Mouse (Mus musculus) heart, adult 2 months (tissue): ENCODE measurements around the gene Ryr3. TPM values are rescaled to one million over a fixed set of nuclear protein-coding genes. Genes with fewer than 3 reads are reported as not detected.

Source experiments
- DNase-seq, 2 experiments: peaks; one replicate each; pipeline ENCODE4 v3.0.0; 2021
- H3K27ac ChIP-seq: fragments of 200-600 bp; 2 replicates; pipeline ENCODE4 v1.8.1; 2022
- H3K27me3 ChIP-seq: fragments of 200-500 bp; 2 replicates; pipeline ENCODE4 v1.6.1; 2012; ENCODE audit warnings: mild to moderate bottlenecking, low read length, inconsistent platforms, mixed read lengths; ENCODE audit not compliant: control insufficient read depth, insufficient read depth
- H3K36me3 ChIP-seq: fragments of 200-500 bp; 2 replicates; pipeline ENCODE4 v1.6.1; 2012; ENCODE audit warnings: low read length, inconsistent platforms; ENCODE audit not compliant: control insufficient read depth, insufficient read depth
- H3K4me1 ChIP-seq: fragments of 200-500 bp; 2 replicates; pipeline ENCODE4 v1.6.1; 2011; ENCODE audit warnings: low read length; ENCODE audit not compliant: control insufficient read depth, insufficient read depth
- H3K4me3 ChIP-seq: fragments of 200-600 bp; 2 replicates; pipeline ENCODE4 v1.8.1; 2022
- H3K79me2 ChIP-seq: fragments of 200-500 bp; replicated peaks from 2 replicates; pipeline ENCODE4 v1.6.1; 2012; ENCODE audit warnings: mild to moderate bottlenecking, inconsistent platforms, low read length, moderate library complexity, mixed read lengths; ENCODE audit not compliant: control insufficient read depth, insufficient read depth
- H3K9ac ChIP-seq: fragments of 200-500 bp; 2 replicates; pipeline ENCODE4 v1.6.1; 2012; ENCODE audit warnings: low read depth, mild to moderate bottlenecking, control low read depth, inconsistent platforms, low read length, mixed read lengths
- CTCF ChIP-seq: fragments of 200-600 bp; IDR thresholded peaks from 2 replicates; pipeline ENCODE4 v1.8.1; 2022; ENCODE audit warnings: antibody characterized with exemption, mild to moderate bottlenecking, moderate library complexity
- EP300 ChIP-seq: fragments of 200-500 bp; IDR thresholded peaks from 2 replicates; pipeline ENCODE4 v1.6.1; 2011; ENCODE audit warnings: low read depth, low read length, control low read depth; ENCODE audit not compliant: insufficient read depth
- POLR2A ChIP-seq: fragments of 200-500 bp; IDR thresholded peaks from 2 replicates; pipeline ENCODE4 v1.6.1; 2011; ENCODE audit warnings: mild to moderate bottlenecking, low read depth, low read length, control low read depth; ENCODE audit not compliant: insufficient read depth
- WGBS: fragments of 180-500 bp; shearing (Covaris S2); methylation state at CpG from one replicate; pipeline ENCODE4 v1.1.7; 2018; 5-methylcytosine and 5-hydroxymethylcytosine counted together
- intact Hi-C: fragments of 180-260 bp; cut with DNase I; formaldehyde crosslinking; loops from one replicate; pipeline ENCODE4 v1.15.1; 2025
- polyA plus RNA-seq: library from polyadenylated mRNA; depleted of rRNA; stranded (reverse); fragments of >200 nt; gene quantifications from 2 replicates; pipeline ENCODE4 v1.2.3, GENCODE M21; 2012
- total RNA-seq, 2 experiments: library from RNA; stranded (reverse); gene quantifications; 2 replicates each; pipeline ENCODE4 v1.2.3; 2021

Gene Ryr3
- total and polyA plus RNA-seq, 3 experiments: 0.93 to 1.1 (median 1.00) TPM

DNA sequence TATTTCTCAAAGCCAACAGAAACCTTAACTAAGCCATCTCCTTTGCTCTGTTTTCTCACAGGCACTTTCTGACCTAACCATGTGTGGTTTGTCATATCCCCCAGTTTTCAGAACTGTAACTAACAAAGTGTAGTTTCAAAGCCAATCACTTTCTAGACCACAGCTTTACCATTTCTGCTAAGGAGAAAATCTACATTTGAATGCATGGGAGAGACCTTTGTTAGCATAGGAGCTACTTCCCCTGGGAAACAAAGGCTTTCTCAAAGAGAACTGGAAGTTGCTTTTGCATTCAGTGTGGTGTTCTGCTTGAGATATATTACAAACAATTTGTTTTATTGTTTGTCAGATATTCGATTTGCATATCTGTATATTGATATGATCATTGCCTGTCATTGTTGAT is 285.1 kb downstream of the Ryr3 start:
- intact Hi-C loops: no loop called here
- Histone ChIP-seq H3K27ac (no peak overlapping the region), H3K27me3 (no peaks in the 10 kb centered on the region), H3K79me2 (no peaks in the 10 kb centered on the region), H3K9ac (no peak overlapping the region), H3K4me3 (no peak overlapping the region), H3K4me1 (no peaks in the 10 kb centered on the region), H3K36me3 (no peaks in the 10 kb centered on the region)
- no peak for DNase-seq
- TF ChIP-seq EP300 (no peak), CTCF (no peak), POLR2A (no peak)
- WGBS: 27% methylated on average over 1 of the region's 1 CpGs

- H3K27ac ChIP-seq: no peak overlapping the region
- intact Hi-C loops: no loop called here
Measured at GRCm38 (mm10) chr2:112913796-112914195, 303.1 kb downstream of the Ryr3 start.

GRCm38 (mm10) chr2:112912611-112913010 is 304.3 kb downstream of the Ryr3 start:
- H3K4me1 ChIP-seq: no peaks in the 10 kb centered on the region
- intact Hi-C loops: no loop called here
- no peak for DNase-seq
- H3K4me3 ChIP-seq: no peak overlapping the region
- TF ChIP-seq EP300 (no peak), CTCF (no peak), POLR2A (no peak)
- no peaks in the 10 kb centered on the region for H3K36me3 ChIP-seq
- no peaks in the 10 kb centered on the region for H3K27me3 ChIP-seq
- no peaks in the 10 kb centered on the region for H3K79me2 ChIP-seq
- no peak overlapping the region for H3K9ac ChIP-seq
- H3K27ac ChIP-seq: no peak overlapping the region

More at GRCm38 (mm10) chr2:112913796-112914195, 303.1 kb downstream of the Ryr3 start:
- H3K36me3 ChIP-seq: no peaks in the 10 kb centered on the region
- H3K79me2 ChIP-seq: no peaks in the 10 kb centered on the region
- no peak overlapping the region for H3K4me3 ChIP-seq
- TF ChIP-seq POLR2A (no peak), EP300 (no peak), CTCF (no peak)
- H3K27me3 ChIP-seq: no peaks in the 10 kb centered on the region
- no peak for DNase-seq
- no peaks in the 10 kb centered on the region for H3K4me1 ChIP-seq
- H3K9ac ChIP-seq: no peak overlapping the region

DNA sequence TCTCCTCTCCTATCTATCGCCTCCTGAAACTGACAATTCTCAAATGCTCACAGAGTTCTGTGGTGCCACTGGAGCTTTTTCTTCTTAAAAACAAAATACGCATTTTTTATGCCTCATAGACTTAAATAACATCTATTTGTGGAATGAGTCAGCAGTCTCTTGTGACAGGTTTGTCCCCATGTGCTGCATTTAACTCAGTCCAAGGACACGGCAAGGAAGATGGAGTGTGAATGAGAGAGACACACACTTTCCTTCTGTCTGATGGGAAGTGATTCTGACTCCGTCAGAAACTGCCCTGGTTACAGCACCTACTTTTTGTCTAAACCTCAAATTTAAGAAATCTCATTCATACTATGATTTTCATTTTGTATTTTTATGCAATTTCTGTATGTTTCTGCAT is 306.3 kb downstream of the Ryr3 start:
- no peaks in the 10 kb centered on the region for H3K4me1 ChIP-seq
- no peaks in the 10 kb centered on the region for H3K36me3 ChIP-seq
- DNase-seq: no peak
- no peak overlapping the region for H3K27ac ChIP-seq
- H3K4me3 ChIP-seq: no peak overlapping the region
- no peaks in the 10 kb centered on the region for H3K27me3 ChIP-seq
- intact Hi-C loops: no loop called here
- TF ChIP-seq POLR2A (no peak), EP300 (no peak), CTCF (no peak)
- 79% methylated on average over 4 of the region's 4 CpGs for WGBS
- H3K9ac ChIP-seq: no peak overlapping the region
- no peaks in the 10 kb centered on the region for H3K79me2 ChIP-seq

- Histone ChIP-seq H3K36me3 (no peaks in the 10 kb centered on the region), H3K79me2 (no peaks in the 10 kb centered on the region), H3K4me3 (no peak overlapping the region), H3K27me3 (no peaks in the 10 kb centered on the region), H3K4me1 (no peaks in the 10 kb centered on the region), H3K9ac (no peak overlapping the region), H3K27ac (no peak overlapping the region)
- WGBS: 84% methylated on average over 4 of the region's 4 CpGs
- intact Hi-C loops: no loop called here
- no peak for DNase-seq
- no peak for TF ChIP-seq POLR2A
- TF ChIP-seq EP300: no peak
- TF ChIP-seq CTCF: no peak
Measured at GRCm38 (mm10) chr2:112909142-112909541, 307.8 kb downstream of the Ryr3 start.

GRCm38 (mm10) chr2:112900747-112901146 is 316.1 kb downstream of the Ryr3 start:
- no peak overlapping the region for H3K27ac ChIP-seq
- 60% methylated on average over 5 of the region's 5 CpGs for WGBS
- intact Hi-C loops: no loop called here

More at GRCm38 (mm10) chr2:112900747-112901146, 316.1 kb downstream of the Ryr3 start:
- no peaks in the 10 kb centered on the region for H3K79me2 ChIP-seq
- no peaks in the 10 kb centered on the region for H3K27me3 ChIP-seq
- H3K4me3 ChIP-seq: no peak overlapping the region
- no peak for DNase-seq
- H3K9ac ChIP-seq: no peak overlapping the region
- TF ChIP-seq EP300 (no peak), POLR2A (no peak), CTCF (no peak)
- no peaks in the 10 kb centered on the region for H3K4me1 ChIP-seq
- H3K36me3 ChIP-seq: no peaks in the 10 kb centered on the region
